Mouse (Mus musculus) spleen, adult 12 weeks (tissue): Measurements from ENCODE around the gene Phykpl.
A peak's percentile ranks its signal among the peaks of the same experiment; 100 is the strongest.
"Not testable (repeated sequence)": the region's sequence is repeated elsewhere in the genome, so short reads cannot be mapped to it uniquely, and the experiment has no call there.

Source experiments
- DNase-seq: peaks from one replicate; pipeline ENCODE4 v3.0.0; 2022; ENCODE audit warnings: low spot score

Phykpl gene

GRCm38 (mm10) chr11:51586411-51586810, 1.9 kb downstream of the Phykpl start:
- no peak for DNase-seq

DNA sequence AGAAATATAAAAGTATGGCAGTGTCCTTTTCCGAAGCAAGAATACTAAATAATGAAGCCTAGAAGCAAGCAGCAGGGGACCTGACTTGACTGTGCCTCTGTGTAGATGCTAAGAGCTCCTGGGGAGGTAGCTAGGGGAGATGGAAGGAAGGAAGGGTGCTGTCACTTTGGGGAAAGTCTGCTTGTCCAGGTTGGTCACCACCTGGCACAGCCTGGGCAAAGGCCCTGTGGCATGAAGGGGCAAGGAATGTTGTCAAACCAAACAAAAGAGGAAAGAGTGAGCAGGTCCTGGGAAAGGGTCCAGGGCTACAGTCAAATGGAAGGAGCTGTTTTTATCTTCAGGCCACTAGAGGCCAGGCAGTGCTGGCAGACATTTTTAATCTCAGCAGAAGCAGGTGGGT, 2.5 kb downstream of the Phykpl start:
- no peak for DNase-seq

DNA sequence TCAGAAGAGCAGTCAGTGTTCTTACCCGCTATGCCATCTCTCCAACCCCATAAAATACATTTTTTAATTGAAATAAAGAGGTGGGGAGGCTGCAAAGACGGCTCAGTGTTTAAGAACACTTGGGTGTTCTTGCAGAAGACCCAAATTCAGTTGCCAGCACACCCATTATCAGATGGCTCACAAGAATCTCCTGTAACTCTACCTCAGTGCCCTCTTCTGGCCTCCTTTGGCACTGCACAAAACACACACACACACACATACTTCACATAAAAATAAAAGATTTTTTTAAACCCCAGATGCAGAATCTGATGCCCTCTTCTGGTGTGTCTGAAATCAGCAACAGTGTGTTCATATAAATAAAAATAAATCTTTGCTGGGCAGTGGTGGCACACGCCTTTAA, 4.3 kb downstream of the Phykpl start:
- no peak for DNase-seq

DNA sequence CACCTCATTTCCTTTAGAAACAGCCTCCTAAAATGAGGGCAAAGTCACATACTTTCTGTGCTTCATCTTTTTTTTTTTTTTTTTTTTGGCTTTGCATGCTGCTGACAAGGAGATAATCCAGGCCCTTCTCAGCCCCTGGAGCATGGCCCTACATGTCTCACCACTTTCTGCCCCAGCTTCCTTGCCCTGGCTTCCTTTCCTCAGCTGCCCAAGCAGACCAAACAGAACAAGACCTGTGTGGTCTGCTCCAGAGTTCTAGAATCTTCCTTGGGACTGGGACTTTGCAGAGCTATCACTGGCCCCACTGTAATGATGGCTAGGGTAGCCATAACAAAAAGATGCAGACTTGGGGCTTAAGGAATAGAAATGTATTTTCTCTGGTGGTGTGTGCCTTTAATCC, 5.4 kb downstream of the Phykpl start:
- DNase-seq = no peak

GRCm38 (mm10) chr11:51591168-51591567, 6.6 kb downstream of the Phykpl start:
- no peak for DNase-seq

DNA sequence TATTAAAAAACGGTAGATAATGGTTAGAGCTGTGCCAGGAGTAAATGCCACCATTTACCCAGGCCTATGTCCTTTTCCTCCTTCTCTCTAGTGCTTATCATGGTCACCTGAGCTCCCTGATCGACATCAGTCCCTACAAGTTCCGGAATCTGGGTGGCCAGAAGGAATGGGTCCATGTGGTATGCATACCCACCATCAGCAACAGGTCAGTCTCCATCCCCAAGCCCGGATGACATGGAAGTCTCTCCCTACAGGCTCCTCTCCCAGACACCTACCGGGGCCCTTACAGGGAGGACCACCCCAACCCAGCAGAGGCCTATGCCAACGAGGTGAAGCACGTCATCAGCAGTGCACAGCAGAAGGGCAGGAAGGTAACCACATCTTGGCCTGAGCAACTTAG, 7.4 kb downstream of the Phykpl start:
- no peak for DNase-seq

DNA sequence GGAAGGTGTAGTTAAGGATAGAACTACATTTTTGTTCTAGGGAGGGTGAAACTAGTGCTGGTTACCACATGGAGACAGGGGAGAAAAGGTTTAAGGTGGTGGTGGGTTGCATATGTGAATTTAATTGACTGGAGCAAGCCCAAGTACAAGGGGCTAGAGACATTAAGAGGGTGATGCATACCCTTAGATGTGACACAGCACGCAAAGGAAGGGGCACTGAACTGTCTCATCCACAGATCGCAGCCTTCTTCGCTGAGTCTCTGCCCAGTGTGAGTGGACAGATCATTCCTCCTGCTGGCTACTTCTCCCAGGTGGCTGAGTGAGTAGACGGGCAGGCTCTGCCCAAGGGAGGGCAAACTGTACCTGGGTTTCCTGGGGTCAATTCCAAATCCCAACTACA, 8.8 kb downstream of the Phykpl start:
- no peak for DNase-seq

DNA sequence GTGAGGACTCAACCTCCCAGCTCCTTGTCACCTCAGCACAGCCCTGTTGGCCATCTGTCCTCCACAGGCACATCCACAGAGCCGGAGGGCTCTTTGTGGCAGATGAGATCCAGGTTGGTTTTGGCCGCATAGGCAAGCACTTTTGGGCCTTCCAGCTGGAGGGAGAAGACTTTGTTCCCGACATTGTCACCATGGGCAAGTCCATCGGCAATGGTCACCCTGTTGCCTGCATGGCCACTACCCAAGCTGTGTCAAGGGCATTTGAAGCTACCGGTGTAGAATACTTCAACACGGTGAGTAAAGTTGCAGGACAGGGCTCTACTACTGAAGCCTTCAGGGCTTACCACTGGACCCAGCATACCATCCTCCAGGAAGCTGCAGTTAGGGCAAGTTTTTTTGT, 9.3 kb downstream of the Phykpl start:
- DNase-seq = no peak

DNA sequence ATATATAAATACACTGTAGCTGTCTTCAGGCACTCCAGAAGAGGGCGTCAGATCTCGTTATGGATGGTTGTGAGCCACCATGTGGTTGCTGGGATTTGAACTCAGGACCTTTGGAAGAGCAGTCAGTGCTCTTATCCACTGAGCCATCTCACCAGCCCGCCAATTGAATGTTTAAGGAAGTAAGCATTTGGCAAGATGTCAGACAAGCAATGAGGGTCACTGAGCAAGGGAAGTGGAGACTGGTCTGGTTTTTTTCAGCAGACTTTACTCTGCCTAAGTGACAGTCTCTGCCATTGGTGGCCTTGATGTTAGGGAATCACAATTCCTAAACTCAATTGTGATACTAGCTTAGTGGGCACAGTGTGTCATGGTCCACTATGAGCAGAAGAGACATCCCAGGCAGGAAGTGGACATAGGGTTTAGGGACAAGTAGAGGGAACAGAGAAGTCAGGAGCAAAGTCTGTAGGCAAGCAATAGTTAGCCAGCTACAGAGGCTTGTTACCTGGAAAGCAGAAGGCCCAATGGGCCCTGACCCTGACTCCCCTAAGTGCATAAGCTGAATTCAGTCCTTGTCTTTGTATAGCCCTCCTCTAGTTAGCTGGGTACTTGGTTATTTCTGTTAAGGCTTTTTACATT, 10.3 kb downstream of the Phykpl start:
- no peak for DNase-seq

- no peak for DNase-seq
These were observed 11.0 kb downstream of the Phykpl start for GRCm38 (mm10) chr11:51595459-51596083.

- no peak for DNase-seq
These were observed 13.0 kb downstream of the Phykpl start for GRCm38 (mm10) chr11:51597553-51597952.

DNA sequence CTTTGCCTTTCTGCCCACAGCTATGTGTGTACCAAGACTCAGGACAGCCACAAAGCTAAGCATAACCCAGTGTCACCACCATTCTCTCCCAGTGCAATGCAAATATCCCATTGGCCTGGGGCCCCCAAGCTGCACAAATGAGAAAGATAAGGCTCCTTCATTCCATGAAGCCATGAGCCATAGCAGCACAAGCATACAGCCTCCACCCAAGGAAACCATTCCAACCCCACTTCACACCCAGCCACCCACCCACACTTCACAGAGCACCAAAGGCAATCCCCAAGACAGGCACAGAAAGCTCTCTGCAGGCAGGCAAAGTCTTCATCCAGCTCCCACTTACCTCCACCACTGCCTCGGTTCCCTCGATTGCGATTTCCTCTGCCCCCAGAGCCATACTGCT, 17.7 kb downstream of the Phykpl start:
- no peak for DNase-seq

DNA sequence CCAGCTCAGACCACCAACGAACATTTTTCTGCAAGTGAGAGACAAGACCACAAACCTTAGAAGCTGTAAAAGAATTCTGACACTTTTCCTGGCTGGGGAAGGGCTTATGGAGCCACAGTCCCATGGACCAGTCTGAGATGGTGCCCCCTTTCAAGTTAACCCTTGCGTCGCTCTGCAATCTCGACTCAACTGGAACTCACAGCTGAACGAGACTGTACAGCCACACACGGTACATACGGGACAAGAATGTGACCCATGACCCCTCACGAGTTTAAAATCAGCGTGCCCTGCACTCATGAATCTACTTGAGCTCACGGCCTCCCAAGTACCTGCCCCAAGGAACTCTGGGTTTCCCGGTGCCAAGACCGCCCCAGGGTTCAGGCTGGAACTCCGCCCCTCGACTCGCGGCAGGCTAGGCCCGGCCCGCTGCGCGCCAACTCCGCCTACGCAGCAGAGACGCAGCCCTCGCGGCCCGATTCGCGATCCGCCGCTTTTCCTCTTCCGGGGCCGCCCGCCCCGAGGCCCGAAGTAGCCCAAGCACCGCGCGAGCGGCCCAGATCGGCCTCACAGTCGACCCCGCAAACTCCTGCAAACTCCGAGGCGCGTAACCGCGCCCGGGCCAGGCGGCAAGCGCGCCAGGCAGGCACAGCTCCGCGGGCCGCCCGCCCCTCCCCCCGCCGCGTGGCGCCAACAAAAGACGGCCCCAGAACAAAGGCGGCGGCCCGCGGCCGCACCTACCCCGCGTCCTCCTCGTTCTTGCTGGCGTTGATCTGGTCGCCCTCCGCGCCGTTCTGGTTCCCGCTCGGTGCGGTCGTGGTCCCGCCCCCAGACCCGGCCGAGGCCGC, 21.3 kb downstream of the Phykpl start:
- DNase-seq = peak; percentile 81

DNA sequence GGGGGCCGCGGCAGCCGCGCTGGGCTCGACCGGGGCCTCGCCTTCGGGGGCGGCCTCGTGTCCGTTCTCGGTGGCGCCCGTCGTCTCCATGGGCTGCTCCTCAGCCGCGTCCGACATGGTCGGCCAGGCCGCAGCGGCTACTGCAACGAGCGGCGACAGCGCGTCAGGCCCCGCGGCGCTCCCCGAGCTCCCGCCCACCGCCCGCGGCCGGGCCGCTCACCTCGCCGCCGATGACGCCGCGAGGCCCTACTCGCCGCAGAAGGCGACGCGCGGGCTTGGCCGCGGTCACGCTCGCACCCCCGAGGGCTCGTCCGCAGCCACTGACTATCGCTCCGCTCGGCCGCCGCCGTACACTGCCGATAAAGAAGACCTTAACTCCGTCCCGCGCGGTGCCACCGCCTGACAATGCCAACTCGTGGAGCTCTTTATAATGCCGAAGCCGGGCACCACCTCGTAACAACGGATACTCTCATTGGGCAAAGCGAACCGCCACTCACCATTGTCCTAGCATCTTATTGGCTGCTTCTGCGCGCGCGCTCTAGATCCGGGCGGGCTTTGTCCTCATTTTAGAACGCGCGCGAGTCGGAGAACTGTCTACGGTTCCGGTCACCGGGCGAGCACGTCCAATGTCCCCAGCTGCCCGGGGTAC, 22.0 kb downstream of the Phykpl start, which contains the start of gene Hnrnpab:
Gene Hnrnpab (minus strand): TSS at position 401 of the 649 bp plus-strand sequence.
- DNase-seq = peak; percentile 93

DNA sequence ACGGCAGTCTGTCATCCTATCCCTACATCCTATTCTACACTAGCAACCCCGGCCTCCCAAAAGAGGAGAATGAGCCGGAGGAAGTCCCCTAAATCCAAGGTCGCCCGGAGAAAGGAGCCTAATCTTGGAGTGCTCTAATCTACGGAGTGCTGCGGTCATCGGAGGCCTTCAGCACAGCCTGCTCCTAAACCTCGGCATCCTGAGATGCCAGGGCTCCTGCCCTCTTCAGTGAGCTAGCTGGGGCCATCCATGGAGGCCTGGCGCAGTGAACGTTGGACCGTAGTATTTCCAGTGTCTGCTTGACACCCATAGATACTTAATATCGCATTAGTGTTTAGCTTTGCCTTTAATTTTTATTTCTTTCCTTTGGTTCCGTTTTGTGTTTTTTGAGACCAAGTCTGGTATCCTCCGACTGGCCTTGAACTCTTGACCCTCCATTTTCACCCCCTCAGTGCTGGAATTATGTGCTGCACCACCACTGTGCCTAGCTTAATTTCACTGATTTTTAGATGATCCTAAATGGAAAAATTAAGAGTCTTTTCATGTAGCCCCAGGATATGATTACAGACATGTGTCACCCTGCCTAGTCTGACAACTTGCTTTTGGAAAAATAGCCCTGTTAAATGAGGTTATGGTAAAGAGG, 22.7 kb downstream of the Phykpl start:
- no peak for DNase-seq

DNA sequence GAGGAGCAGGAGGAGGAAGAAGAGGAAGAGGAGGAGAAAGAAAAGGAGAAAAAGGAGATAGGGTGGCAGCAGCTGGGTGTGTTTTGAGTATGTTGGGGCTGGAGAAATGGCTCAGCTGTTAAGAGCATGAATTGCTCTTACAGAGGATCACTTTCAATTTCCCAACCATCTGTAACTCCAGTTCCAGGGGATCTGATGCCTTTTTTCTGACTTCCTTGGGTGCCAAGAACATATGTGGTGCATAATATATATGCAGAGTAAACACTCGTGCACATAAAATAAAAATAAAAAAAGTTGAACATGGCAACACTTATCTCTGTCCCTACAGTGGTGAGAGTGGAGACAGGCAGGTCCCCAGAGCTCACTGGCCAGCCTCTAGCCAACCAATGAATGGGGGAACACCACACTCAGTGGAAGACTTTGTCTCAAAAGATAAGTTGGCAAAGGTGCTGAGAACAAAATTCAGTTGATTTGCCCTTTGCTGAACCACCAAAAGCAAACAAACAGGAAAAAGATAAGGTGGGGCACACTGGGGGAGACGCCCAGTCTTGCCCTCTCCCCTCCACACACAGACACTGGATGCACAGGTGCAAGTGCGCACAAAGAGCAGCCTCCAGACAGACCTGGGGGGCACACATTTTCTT, 24.8 kb downstream of the Phykpl start:
- DNase-seq = no peak

GRCm38 (mm10) chr11:51609940-51610339, 25.4 kb downstream of the Phykpl start:
- DNase-seq = not testable (repeated sequence)

DNA sequence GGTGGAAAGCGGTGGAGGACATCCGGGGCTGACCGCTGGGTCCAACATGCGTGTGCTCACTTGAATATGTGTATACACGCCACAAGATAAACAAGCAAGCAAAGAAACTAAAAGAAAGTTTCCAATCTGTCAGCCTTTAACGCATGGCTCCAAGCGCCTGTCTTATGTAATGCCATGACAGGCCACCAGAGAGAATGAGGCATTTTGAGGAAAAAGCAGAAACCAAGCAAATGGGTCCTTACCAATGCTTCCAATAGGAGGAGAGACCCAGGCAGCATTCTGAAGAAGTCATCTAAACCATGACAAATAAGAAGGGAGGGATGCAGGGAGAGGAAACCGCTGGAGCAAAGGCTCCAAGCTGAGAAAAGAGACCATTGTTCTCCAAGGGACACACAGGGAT, 29.7 kb downstream of the Phykpl start:
- DNase-seq = no peak

GRCm38 (mm10) chr11:51615129-51615528, 30.6 kb downstream of the Phykpl start:
- DNase-seq = no peak

- peak; percentile 69 for DNase-seq
These were observed 31.0 kb downstream of the Phykpl start for GRCm38 (mm10) chr11:51615601-51616000.

- DNase-seq = not testable (repeated sequence)
These were observed 31.6 kb downstream of the Phykpl start for GRCm38 (mm10) chr11:51616113-51616512.

DNA sequence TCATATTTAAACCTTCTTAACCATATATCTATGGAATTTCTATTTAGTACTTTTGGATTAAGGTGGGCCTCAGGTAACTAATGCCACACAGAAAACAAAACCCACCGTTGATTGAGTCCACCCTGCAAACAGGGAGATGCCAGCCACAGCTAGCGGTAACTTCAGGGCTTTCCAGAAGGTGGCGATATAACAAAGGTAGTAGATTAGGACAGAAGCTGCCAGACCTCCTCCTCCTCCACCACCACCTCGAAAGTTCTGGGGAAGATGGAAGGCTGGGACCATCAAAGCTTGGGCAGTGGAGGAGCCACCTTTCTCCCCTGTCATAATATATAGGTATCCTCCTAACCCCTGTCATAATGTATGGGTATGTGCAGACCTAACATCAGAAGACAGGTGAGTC, 33.1 kb downstream of the Phykpl start:
- peak; percentile 59 for DNase-seq
